Mouse (Mus musculus): ENCODE results near the gene Olfr670. TPM values are rescaled to one million over a fixed set of nuclear protein-coding genes. Genes with fewer than 3 reads are reported as not detected.

Olfr670 gene
- not detected for polyA plus RNA-seq (2014; fragmentation: Illumina TruSeq; extraction: RNeasy Lipid Tissue Mini Kit (QIAGEN cat#74804); ENCODE audit: low read depth, low replicate concordance)

DNA sequence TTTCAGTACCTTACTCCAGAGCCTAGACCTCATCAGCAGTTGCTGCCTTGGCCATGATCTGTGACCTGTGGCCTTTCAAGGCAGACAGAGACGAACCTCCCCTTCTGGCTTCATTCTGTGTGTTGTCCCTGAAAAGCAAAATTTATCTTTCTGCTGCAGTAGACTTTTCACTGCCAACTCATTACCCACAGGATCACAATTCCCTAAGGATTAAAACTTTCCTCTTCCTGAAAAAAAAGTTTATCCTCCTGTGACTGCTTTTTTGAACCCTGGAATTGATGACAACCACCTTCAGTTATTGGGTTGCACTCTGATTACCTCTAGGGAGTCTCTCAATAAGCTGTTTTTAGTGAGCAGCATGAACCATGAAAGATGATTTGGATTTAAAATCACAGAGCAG is at the start of gene Olfr670:
Olfr670 (minus strand) TSS at position 101 of the 400 bp plus-strand sequence.

DNA sequence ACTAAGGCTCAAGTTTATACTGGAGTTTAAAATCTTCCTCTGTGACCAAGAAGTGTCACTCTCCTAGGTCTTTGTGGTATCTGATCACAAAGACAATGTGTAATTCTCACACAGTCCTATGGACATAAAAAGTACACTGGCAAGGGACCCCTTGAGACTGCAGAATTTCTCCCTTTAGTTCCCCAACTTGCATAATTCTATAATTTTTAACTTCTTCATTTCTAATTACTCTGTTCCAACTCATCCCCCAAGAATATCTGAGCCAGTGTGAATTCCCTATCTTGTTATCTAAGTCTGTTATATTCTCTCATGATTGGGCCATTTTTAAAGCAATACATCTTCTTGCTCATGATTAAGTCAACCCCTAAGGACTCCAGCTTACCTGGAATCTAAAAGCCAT is 39.5 kb upstream of the Olfr670 start, which contains the start of gene Olfr672:
Olfr672 (minus strand) TSS at position 101 of the 400 bp plus-strand sequence.

DNA sequence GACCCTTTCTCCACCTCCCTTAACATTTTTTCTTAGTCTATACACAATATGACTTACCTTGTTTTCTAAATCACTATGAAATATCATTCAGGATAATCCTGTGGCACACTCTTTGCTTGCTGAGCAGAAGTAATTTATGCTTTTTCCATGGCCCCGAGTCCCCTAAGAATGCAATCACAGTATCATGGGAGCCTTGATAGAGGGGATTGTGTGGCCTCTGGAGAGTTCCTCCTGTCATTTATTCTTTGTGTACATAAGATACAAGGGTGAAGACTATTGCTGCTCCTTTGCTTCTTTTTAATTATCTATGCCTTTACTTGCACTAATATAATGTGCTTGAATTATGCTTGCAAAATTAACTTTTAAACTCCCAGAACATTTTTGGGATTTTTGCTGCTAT is 16.6 kb upstream of the Olfr670 start, which contains the start of gene Olfr671:
Olfr671 (minus strand) TSS at position 101 of the 400 bp plus-strand sequence.

DNA sequence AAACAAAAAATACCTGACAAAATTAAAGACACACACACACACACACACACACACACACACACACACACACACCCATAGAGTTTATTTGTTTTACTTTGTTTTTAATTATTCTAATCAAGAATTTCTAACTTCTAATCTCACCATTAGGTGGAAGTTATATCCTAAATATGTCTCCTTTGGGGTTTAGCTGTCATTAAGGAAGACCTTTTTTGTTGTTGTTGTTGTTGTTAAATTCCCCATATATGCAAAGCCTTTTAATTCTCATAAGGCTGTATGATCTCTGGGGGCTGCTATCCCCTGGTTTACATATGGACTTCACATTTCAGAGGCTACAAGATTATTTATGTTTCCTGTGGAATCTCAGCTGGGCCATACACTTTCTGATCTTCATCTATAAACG is 28.5 kb downstream of the Olfr670 start, which contains the start of gene Olfr669:
Olfr669 (plus strand) TSS at position 301 of the 400 bp plus-strand sequence.

DNA sequence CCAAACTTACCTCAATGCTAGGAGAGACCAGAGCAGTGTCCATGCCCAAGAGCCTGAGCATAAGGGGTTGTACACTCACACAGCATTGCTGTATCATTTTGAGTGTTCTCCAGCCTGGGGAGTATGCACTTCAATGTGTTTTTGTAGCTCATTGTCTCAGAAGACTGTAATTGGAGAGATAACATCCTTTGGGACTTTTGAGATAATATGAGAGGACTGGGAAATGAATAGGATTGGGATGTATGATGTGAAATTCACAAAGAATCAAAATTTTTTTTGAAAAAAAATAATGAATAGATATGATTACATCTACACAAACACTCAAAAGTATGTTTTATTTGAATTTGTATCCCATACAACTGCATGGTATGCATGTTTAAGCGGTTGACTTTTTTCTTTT is 34.5 kb downstream of the Olfr670 start, which contains the start of gene Olfr668:
Olfr668 (minus strand) TSS at position 101 of the 400 bp plus-strand sequence.

DNA sequence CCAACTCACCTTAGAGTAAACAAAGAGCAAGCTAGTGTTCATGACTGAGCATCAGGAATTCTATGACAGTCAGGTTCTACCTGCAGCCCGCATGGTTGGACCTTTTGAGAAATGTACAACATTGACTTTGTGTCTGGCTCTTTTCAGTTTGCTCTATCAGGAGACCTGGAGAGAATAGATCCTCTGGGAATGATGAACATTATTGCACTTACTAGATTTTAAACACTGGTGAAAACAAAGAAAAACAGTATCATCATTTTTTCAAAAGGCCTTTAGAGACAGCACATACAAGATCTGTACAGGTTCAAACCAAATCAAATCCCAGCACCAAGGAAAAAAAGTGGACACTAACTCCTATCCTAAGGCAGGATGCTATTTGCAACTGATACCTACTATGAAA is 41.0 kb downstream of the Olfr670 start, which contains the start of gene Olfr667:
Olfr667 (minus strand) TSS at position 101 of the 400 bp plus-strand sequence.

Other genes with a start within 250 kb of the Olfr670 start
- gene Usp17le, start 185.2 kb downstream of the Olfr670 start, polyA plus RNA-seq (2014; fragmentation: Illumina TruSeq; extraction: RNeasy Lipid Tissue Mini Kit (QIAGEN cat#74804); ENCODE audit: low read depth, low replicate concordance) = not detected
- gene Usp17lb, start 120.0 kb downstream of the Olfr670 start, polyA plus RNA-seq (2014; fragmentation: Illumina TruSeq; extraction: RNeasy Lipid Tissue Mini Kit (QIAGEN cat#74804); ENCODE audit: low read depth, low replicate concordance) = not detected
- gene Usp17la, start 105.6 kb downstream of the Olfr670 start, polyA plus RNA-seq (2014; fragmentation: Illumina TruSeq; extraction: RNeasy Lipid Tissue Mini Kit (QIAGEN cat#74804); ENCODE audit: low read depth, low replicate concordance) = not detected
- gene Olfr665, start 84.6 kb downstream of the Olfr670 start, polyA plus RNA-seq (2014; fragmentation: Illumina TruSeq; extraction: RNeasy Lipid Tissue Mini Kit (QIAGEN cat#74804); ENCODE audit: low read depth, low replicate concordance) = not detected
- gene Olfr666, start 66.7 kb downstream of the Olfr670 start, polyA plus RNA-seq (2014; fragmentation: Illumina TruSeq; extraction: RNeasy Lipid Tissue Mini Kit (QIAGEN cat#74804); ENCODE audit: low read depth, low replicate concordance) = not detected
- not detected for gene Olfr667, start 41.1 kb downstream of the Olfr670 start, polyA plus RNA-seq (2014; fragmentation: Illumina TruSeq; extraction: RNeasy Lipid Tissue Mini Kit (QIAGEN cat#74804); ENCODE audit: low read depth, low replicate concordance)
- gene Olfr668, start 34.6 kb downstream of the Olfr670 start, polyA plus RNA-seq (2014; fragmentation: Illumina TruSeq; extraction: RNeasy Lipid Tissue Mini Kit (QIAGEN cat#74804); ENCODE audit: low read depth, low replicate concordance) = not detected
- not detected for gene Olfr669, start 28.4 kb downstream of the Olfr670 start, polyA plus RNA-seq (2014; fragmentation: Illumina TruSeq; extraction: RNeasy Lipid Tissue Mini Kit (QIAGEN cat#74804); ENCODE audit: low read depth, low replicate concordance)
- gene Olfr671, start 16.5 kb upstream of the Olfr670 start, polyA plus RNA-seq (2014; fragmentation: Illumina TruSeq; extraction: RNeasy Lipid Tissue Mini Kit (QIAGEN cat#74804); ENCODE audit: low read depth, low replicate concordance) = not detected
- gene Olfr672, start 39.4 kb upstream of the Olfr670 start, polyA plus RNA-seq (2014; fragmentation: Illumina TruSeq; extraction: RNeasy Lipid Tissue Mini Kit (QIAGEN cat#74804); ENCODE audit: low read depth, low replicate concordance) = not detected
- not detected for gene Olfr675, start 65.8 kb upstream of the Olfr670 start, polyA plus RNA-seq (2014; fragmentation: Illumina TruSeq; extraction: RNeasy Lipid Tissue Mini Kit (QIAGEN cat#74804); ENCODE audit: low read depth, low replicate concordance)
- gene Olfr676, start 70.1 kb upstream of the Olfr670 start, polyA plus RNA-seq (2014; fragmentation: Illumina TruSeq; extraction: RNeasy Lipid Tissue Mini Kit (QIAGEN cat#74804); ENCODE audit: low read depth, low replicate concordance) = not detected
- not detected for gene Olfr677, start 88.8 kb upstream of the Olfr670 start, polyA plus RNA-seq (2014; fragmentation: Illumina TruSeq; extraction: RNeasy Lipid Tissue Mini Kit (QIAGEN cat#74804); ENCODE audit: low read depth, low replicate concordance)
- not detected for gene Olfr678, start 101.9 kb upstream of the Olfr670 start, polyA plus RNA-seq (2014; fragmentation: Illumina TruSeq; extraction: RNeasy Lipid Tissue Mini Kit (QIAGEN cat#74804); ENCODE audit: low read depth, low replicate concordance)
- gene Olfr679, start 118.6 kb upstream of the Olfr670 start, polyA plus RNA-seq (2014; fragmentation: Illumina TruSeq; extraction: RNeasy Lipid Tissue Mini Kit (QIAGEN cat#74804); ENCODE audit: low read depth, low replicate concordance) = not detected
- not detected for gene Olfr680-ps1, start 130.2 kb upstream of the Olfr670 start, polyA plus RNA-seq (2014; fragmentation: Illumina TruSeq; extraction: RNeasy Lipid Tissue Mini Kit (QIAGEN cat#74804); ENCODE audit: low read depth, low replicate concordance)
- not detected for gene Olfr681, start 154.2 kb upstream of the Olfr670 start, polyA plus RNA-seq (2014; fragmentation: Illumina TruSeq; extraction: RNeasy Lipid Tissue Mini Kit (QIAGEN cat#74804); ENCODE audit: low read depth, low replicate concordance)
- not detected for gene Olfr683, start 184.4 kb upstream of the Olfr670 start, polyA plus RNA-seq (2014; fragmentation: Illumina TruSeq; extraction: RNeasy Lipid Tissue Mini Kit (QIAGEN cat#74804); ENCODE audit: low read depth, low replicate concordance)
- not detected for gene Olfr684, start 201.0 kb upstream of the Olfr670 start, polyA plus RNA-seq (2014; fragmentation: Illumina TruSeq; extraction: RNeasy Lipid Tissue Mini Kit (QIAGEN cat#74804); ENCODE audit: low read depth, low replicate concordance)
- gene Olfr685, start 223.4 kb upstream of the Olfr670 start, polyA plus RNA-seq (2014; fragmentation: Illumina TruSeq; extraction: RNeasy Lipid Tissue Mini Kit (QIAGEN cat#74804); ENCODE audit: low read depth, low replicate concordance) = not detected
- gene Olfr686, start 244.9 kb upstream of the Olfr670 start, polyA plus RNA-seq (2014; fragmentation: Illumina TruSeq; extraction: RNeasy Lipid Tissue Mini Kit (QIAGEN cat#74804); ENCODE audit: low read depth, low replicate concordance) = not detected